Mouse (Mus musculus): ENCODE results near the gene Olfr972.
"Not testable (repeated sequence)": the region's sequence is repeated elsewhere in the genome, so short reads cannot be mapped to it uniquely, and the experiment has no call there.

- not testable (repeated sequence) for TF ChIP-seq CTCF, EP300 (IDR thresholded peaks at IDR 0.05; ENCODE audit: low read depth)
Measured at GRCm38 (mm10) chr9:39871986-39872385, 5.8 kb downstream of the Olfr972 start.
